Mouse (Mus musculus): ENCODE results near the gene Hapln4. TPM values are rescaled to one million over a fixed set of nuclear protein-coding genes. Genes with fewer than 3 reads are reported as not detected.

Gene Hapln4
- polyA plus RNA-seq, 1 experiment from 2014 or later: 0.75 TPM

Small RNA genes lying within 50 kb of the gene (microRNA-seq; reads per million reads assigned to microRNA genes)
- gene Mir7066: 2.1 reads per million

Other genes starting within 250 kb of the Hapln4 start
- 3.5 and 3.6 TPM in 2 replicates for gene Cilp2, start 195.8 kb upstream of the Hapln4 start, polyA plus RNA-seq (2015; fragmentation: Nextera tagmentation; extraction: Ambion mirVana)
- gene Tssk6, start 181.3 kb upstream of the Hapln4 start, polyA plus RNA-seq (2015; fragmentation: Nextera tagmentation; extraction: Ambion mirVana): 3.4 and 4.5 TPM in 2 replicates
- gene Ndufa13, start 180.9 kb upstream of the Hapln4 start, polyA plus RNA-seq (2015; fragmentation: Nextera tagmentation; extraction: Ambion mirVana): 187 and 198 TPM in 2 replicates
- 12.3 and 12.8 TPM in 2 replicates for gene Yjefn3, start 180.7 kb upstream of the Hapln4 start, polyA plus RNA-seq (2015; fragmentation: Nextera tagmentation; extraction: Ambion mirVana)
- 25.0 and 26.6 TPM in 2 replicates for gene Gatad2a, start 87.1 kb upstream of the Hapln4 start, polyA plus RNA-seq (2015; fragmentation: Nextera tagmentation; extraction: Ambion mirVana)
- gene Mau2, start 40.7 kb upstream of the Hapln4 start, polyA plus RNA-seq (2015; fragmentation: Nextera tagmentation; extraction: Ambion mirVana): 72.0 and 80.7 TPM in 2 replicates
- 61.0 and 68.6 TPM in 2 replicates for gene Sugp1, start 40.6 kb upstream of the Hapln4 start, polyA plus RNA-seq (2015; fragmentation: Nextera tagmentation; extraction: Ambion mirVana)
- 1.9 TPM in 2 replicates for gene Tm6sf2, start 10.5 kb upstream of the Hapln4 start, polyA plus RNA-seq (2015; fragmentation: Nextera tagmentation; extraction: Ambion mirVana)
- gene Ncan, start 37.4 kb downstream of the Hapln4 start, polyA plus RNA-seq (2015; fragmentation: Nextera tagmentation; extraction: Ambion mirVana): 128 and 135 TPM in 2 replicates
- gene Nr2c2ap, start 47.9 kb downstream of the Hapln4 start, polyA plus RNA-seq (2015; fragmentation: Nextera tagmentation; extraction: Ambion mirVana): 32.6 and 36.4 TPM in 2 replicates
- 12.5 and 14.3 TPM in 2 replicates for gene Rfxank, start 55.7 kb downstream of the Hapln4 start, polyA plus RNA-seq (2015; fragmentation: Nextera tagmentation; extraction: Ambion mirVana)
- 53.6 and 58.2 TPM in 2 replicates for gene Borcs8, start 56.0 kb downstream of the Hapln4 start, polyA plus RNA-seq (2015; fragmentation: Nextera tagmentation; extraction: Ambion mirVana)
- gene Mef2b, start 56.3 kb downstream of the Hapln4 start, polyA plus RNA-seq (2015; fragmentation: Nextera tagmentation; extraction: Ambion mirVana): 0.40 TPM in 2 replicates
- 44.3 and 52.3 TPM in 2 replicates for gene Tmem161a, start 88.9 kb downstream of the Hapln4 start, polyA plus RNA-seq (2015; fragmentation: Nextera tagmentation; extraction: Ambion mirVana)
- 5.3 and 5.4 TPM in 2 replicates for gene Slc25a42, start 128.8 kb downstream of the Hapln4 start, polyA plus RNA-seq (2015; fragmentation: Nextera tagmentation; extraction: Ambion mirVana)
- gene Sugp2, start 150.8 kb downstream of the Hapln4 start, polyA plus RNA-seq (2015; fragmentation: Nextera tagmentation; extraction: Ambion mirVana): 72.1 and 81.8 TPM in 2 replicates
- 79.1 and 89.7 TPM in 2 replicates for gene Armc6, start 151.0 kb downstream of the Hapln4 start, polyA plus RNA-seq (2015; fragmentation: Nextera tagmentation; extraction: Ambion mirVana)
- gene Homer3, start 199.4 kb downstream of the Hapln4 start, polyA plus RNA-seq (2015; fragmentation: Nextera tagmentation; extraction: Ambion mirVana): 47.0 TPM in 2 replicates
- gene Ddx49, start 219.0 kb downstream of the Hapln4 start, polyA plus RNA-seq (2015; fragmentation: Nextera tagmentation; extraction: Ambion mirVana): 45.8 and 50.9 TPM in 2 replicates
- 275 and 288 TPM in 2 replicates for gene Cope, start 219.1 kb downstream of the Hapln4 start, polyA plus RNA-seq (2015; fragmentation: Nextera tagmentation; extraction: Ambion mirVana)
- gene Cers1, start 232.3 kb downstream of the Hapln4 start, polyA plus RNA-seq (2015; fragmentation: Nextera tagmentation; extraction: Ambion mirVana): 24.5 and 25.1 TPM in 2 replicates
- gene Gdf1, start 246.4 kb downstream of the Hapln4 start, polyA plus RNA-seq (2015; fragmentation: Nextera tagmentation; extraction: Ambion mirVana): 1.2 and 2.6 TPM in 2 replicates

Data from hindbrain, embryonic 13.5 days (tissue).